8 mouse cellular contexts compared by ENCODE assay signal in the genomic region with DNA sequence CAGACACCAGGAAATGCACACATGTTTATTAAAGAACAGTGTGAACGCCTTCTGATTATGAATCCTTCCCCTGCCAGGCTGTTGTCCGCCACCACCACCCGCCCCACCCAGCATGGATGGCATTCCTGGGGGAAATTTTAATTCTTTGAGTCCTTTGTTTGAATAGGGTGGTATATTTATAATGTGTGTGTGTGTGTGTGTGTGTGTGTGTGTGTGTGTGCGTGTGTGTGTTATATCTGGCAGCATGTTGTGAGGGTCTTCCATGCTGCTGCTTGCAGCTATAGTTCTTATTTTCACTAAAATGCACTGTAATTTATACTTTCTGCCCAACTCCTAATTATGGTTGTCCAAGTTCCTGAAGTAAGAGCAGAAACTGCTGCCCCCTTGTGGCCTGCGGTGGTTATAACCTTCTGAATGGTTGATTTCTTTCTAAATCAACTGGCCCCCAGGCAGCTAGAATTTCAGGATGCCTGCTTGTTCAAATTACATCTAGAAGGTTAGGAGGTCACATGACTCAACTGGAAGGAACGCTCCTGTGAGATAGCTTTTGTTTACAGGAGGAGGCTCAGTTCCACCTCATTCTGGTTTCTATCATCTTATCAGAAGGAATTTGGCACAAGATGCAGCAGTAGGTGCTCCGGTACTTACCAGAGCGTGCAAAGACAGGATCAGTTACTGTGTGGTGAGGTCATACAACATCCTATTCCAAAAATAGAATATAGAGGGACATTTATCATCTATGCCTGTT. TPM values are rescaled to one million over a fixed set of nuclear protein-coding genes. Genes with fewer than 3 reads are reported as not detected.
DNase-seq lines count a peak whose midpoint lies in the region; ATAC-seq lines count a peak whose summit lies in the region.
"Had no signal": no experiment of that assay in that cellular context is flagged by ENCODE, and none has a peak within 500 bp of the region (broad histone marks: within the 10 kb centered on the region; RNA-seq: fewer than 3 reads in every experiment).

No protein-coding gene starts in this region.

- ATAC-seq in megakaryocyte-erythroid progenitor cell, adult 5-6 weeks (replicated peaks; ENCODE audit: low FRiP score, low TSS enrichment, poor library complexity, severe bottlenecking) = peak; percentile 66; the same call in 1 of the 2 replicates

- peak; percentile 94 for DNase-seq in NIH3T3 (ENCODE audit: low read depth)
- peak; percentile 14 for DNase-seq in cerebellum, adult 11-12 months
- DNase-seq in frontal cortex, adult 2 months (ENCODE audit: extremely low spot score in 1 of 2, low spot score in 1 of 2) = peak; percentile 41 to 91
- peak; percentile 67 for DNase-seq in hindlimb bud, embryonic 11.5 days (ENCODE audit: extremely low spot score, low read depth, low spot score)
- peak; percentile 37 for DNase-seq in left cerebral cortex, adult 11 months (ENCODE audit: low spot score)
- peak; percentile 48 for DNase-seq in skeletal muscle tissue, adult 2 months (ENCODE audit: low read depth, low spot score)

RNA-seq across cellular contexts. Expression of a gene that starts 25.8 kb away (rescaled TPM):
- polyA plus RNA-seq in frontal cortex, adult 2 months (2012; rRNA removed) = 0.30 and 0.59 TPM in 2 replicates
- not detected in 2 replicates for total RNA-seq in megakaryocyte-erythroid progenitor cell, adult 5-6 weeks (2014; fragmentation: Nextera tagmentation)
- not detected in 2 replicates for total RNA-seq in megakaryocyte-erythroid progenitor cell, adult 5-6 weeks (2017)
- polyA plus RNA-seq: midbrain, embryonic 12.5 days had no signal

Comparison
In these comparisons a context has a peak if more than half of its experiments do, and no peak if none do; other contexts are left out.
1. Peak in every context shown above with its lines: DNase-seq and ATAC-seq.
2. DNase-seq: peak in every context shown above with its lines; median percentile 94 in NIH3T3; 67 in hindlimb bud, embryonic 11.5 days; 66 in frontal cortex, adult 2 months; 48 in skeletal muscle tissue, adult 2 months; 37 in left cerebral cortex, adult 11 months; 14 in cerebellum, adult 11-12 months.